Mouse (Mus musculus): Measurements from ENCODE around the gene Gm5129. TPM values are rescaled to one million over a fixed set of nuclear protein-coding genes. Genes with fewer than 3 reads are reported as not detected.
"Not testable (repeated sequence)": the region's sequence is repeated elsewhere in the genome, so short reads cannot be mapped to it uniquely, and the experiment has no call there.

Gene Gm5129
- polyA plus RNA-seq, 1 experiment from 2014 or later: not detected

DNA sequence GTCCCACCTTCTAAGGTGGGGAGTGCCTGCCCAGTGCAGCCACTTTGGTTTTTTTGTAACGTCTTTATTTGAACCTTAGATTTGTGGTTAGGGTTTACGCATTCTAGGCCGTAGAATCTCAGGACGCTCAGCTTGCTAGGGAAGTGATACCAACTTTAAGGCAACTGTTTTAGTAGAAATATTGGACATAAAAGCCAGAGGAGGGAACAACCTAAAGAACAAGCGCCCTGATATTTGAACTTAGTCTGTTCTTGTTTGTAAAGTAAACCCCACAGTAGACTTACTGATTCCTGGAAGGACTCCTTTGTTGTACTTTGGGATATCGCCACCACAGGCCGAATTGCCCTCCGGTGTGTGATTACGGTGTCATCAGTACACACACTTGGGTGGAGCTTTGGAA is 1.2 kb upstream of the Gm5129 start:
- Histone ChIP-seq H3K9me3 (ENCODE audit: control insufficient read depth, low read length) (no peaks in the 10 kb centered on the region), H3K9ac (ENCODE audit: low read depth, low read length) (peak overlapping the region; percentile 74), H3K4me1 (replicated peaks; ENCODE audit: control insufficient read depth, insufficient read depth, low read length) (no peaks in the 10 kb centered on the region), H3K4me2 (replicated peaks; ENCODE audit: low read depth, low read length) (peak overlapping the region; percentile 83), H3K36me3 (ENCODE audit: control insufficient read depth, insufficient read depth, low read length) (no peaks in the 10 kb centered on the region), H3K27me3 (ENCODE audit: control insufficient read depth, insufficient read depth, low read length) (no peaks in the 10 kb centered on the region), H3K4me3 (ENCODE audit: low read depth, low read length) (peak overlapping the region; percentile 98), H3K27ac (ENCODE audit: low read depth, low read length) (no peak overlapping the region)
- WGBS: 63% methylated on average over 9 of the region's 9 CpGs
- DNase-seq (ENCODE audit: low spot score): peak; percentile 3
- no peak for ATAC-seq (ENCODE audit: low FRiP score)

DNA sequence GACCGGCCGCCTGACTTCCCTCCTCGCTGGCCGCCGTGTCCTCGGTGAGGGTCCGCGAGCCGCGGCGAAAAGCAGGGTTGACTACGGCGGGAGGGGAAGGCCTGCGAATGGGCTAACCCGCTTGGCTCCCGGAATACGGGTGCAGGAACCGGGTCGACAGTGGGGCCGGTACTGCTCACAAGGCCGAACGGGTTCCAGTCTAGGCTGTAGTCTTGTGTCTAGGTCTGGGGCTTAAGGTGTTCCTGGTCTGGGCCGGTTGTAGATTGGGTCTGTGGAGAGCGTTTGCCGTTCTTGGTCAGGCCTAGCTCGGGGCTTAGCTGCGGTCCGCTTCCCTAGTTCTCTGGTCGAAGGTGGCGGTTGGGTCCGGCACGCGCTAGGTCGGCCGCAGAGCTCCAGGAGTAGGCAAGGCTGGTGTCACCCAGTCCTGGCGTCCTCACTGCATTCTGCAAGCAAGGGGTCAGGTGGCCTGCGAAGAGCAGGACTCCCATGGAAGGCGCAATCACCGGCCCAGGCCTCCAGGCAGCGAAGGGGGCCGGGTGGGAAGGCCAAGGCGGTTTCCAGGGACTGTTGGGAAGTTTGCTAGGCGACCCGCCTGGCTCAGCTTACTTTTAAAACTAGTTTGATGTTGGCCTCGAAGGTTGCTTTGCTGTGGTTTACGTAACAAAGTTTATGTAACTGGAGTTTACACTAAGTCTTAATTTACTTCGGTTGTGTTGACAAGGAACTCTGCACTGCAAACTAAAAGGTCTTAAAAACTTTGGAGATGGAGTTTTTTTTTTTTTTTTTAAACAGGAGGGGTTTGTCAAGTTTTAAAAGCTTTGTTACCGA is 551 bp upstream of the Gm5129 start:
- WGBS: 2% methylated on average over 28 of the region's 48 CpGs
- DNase-seq (ENCODE audit: low spot score): peak; percentile 71

DNA sequence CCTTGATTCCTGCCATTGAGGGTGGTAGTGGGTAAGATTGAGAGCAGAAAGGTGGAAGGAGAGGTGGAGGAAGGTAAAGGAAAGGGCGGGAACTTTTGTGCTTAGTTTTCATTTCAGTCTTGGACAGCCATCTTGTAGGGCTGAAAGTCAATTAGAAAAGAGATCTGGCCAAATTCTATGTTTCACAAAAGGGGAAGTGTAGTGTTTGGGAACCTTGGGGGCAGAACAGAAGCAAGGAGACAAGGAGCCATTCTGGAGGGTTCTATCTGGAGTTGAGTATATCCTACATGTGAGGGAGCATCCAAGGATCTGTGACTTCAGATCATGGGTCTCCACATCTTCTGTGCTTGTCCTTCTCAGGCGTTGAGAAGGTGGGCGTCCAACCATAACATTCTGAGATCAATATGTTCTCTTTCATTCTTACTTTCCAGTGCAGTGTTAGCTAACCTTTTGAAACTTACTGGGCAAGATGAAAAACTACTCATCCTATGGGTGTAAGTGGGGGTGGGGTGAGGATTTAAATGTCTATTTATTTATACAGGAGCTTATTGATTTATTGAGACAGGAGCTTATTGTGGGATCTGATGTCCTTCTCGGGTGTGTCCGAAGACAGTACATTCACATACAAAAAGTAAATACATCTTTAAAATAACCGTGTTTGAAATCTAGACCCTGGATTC is 765 bp downstream of the Gm5129 start:
- H3K4me2 ChIP-seq (replicated peaks; ENCODE audit: low read depth, low read length): peak overlapping the region; percentile 83
- no peak for ATAC-seq (ENCODE audit: low FRiP score)
- 55% methylated on average over 6 of the region's 6 CpGs for WGBS

More for the DNA sequence above, 551 bp upstream of the Gm5129 start:
- Histone ChIP-seq H3K4me1 (replicated peaks; ENCODE audit: control insufficient read depth, insufficient read depth, low read length) (no peaks in the 10 kb centered on the region), H3K27me3 (ENCODE audit: control insufficient read depth, insufficient read depth, low read length) (no peaks in the 10 kb centered on the region), H3K36me3 (ENCODE audit: control insufficient read depth, insufficient read depth, low read length) (no peaks in the 10 kb centered on the region), H3K27ac (ENCODE audit: low read depth, low read length) (peak overlapping the region; percentile 94), H3K4me3 (ENCODE audit: low read depth, low read length) (peak overlapping the region; percentile 98), H3K4me2 (replicated peaks; ENCODE audit: low read depth, low read length) (peak overlapping the region; percentile 83), H3K9me3 (ENCODE audit: control insufficient read depth, low read length) (no peaks in the 10 kb centered on the region), H3K9ac (ENCODE audit: low read depth, low read length) (peak overlapping the region; percentile 74)
- ATAC-seq (ENCODE audit: low FRiP score): no peak; the same call in 1 of the 2 replicates

DNA sequence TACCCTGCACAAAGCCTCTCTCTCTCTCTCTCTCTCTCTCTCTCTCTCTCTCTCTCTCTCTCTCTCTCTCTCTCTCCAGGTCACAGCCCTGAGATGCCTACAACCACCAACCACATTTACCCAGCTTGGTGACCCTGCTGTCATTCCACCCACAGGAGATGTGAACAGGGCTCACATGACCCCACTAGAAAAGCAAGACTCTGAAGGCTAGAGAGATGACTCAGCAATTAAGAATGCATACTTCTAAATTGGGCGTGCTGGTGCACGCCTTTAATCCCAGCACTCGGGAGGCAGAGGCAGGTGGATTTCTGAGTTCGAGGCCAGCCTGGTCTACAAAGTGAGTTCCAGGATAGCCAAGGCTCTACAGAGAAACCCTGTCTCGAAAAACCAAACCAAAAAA is 9.7 kb downstream of the Gm5129 start:
- not testable (repeated sequence) for ATAC-seq (ENCODE audit: low FRiP score); H3K9ac ChIP-seq (ENCODE audit: low read depth, low read length); DNase-seq (ENCODE audit: low spot score); H3K4me1 ChIP-seq (replicated peaks; ENCODE audit: control insufficient read depth, insufficient read depth, low read length); H3K4me3 ChIP-seq (ENCODE audit: low read depth, low read length); H3K9me3 ChIP-seq (ENCODE audit: control insufficient read depth, low read length); H3K27me3 ChIP-seq (ENCODE audit: control insufficient read depth, insufficient read depth, low read length); H3K4me2 ChIP-seq (replicated peaks; ENCODE audit: low read depth, low read length); H3K36me3 ChIP-seq (ENCODE audit: control insufficient read depth, insufficient read depth, low read length); H3K27ac ChIP-seq (ENCODE audit: low read depth, low read length)
- 83% methylated on average over 5 of the region's 5 CpGs for whole genome bisulfite sequencing

More for the DNA sequence above, 765 bp downstream of the Gm5129 start:
- no peaks in the 10 kb centered on the region for H3K9me3 ChIP-seq (ENCODE audit: control insufficient read depth, low read length)
- H3K27me3 ChIP-seq (ENCODE audit: control insufficient read depth, insufficient read depth, low read length): no peaks in the 10 kb centered on the region
- H3K27ac ChIP-seq (ENCODE audit: low read depth, low read length): peak overlapping the region; percentile 94
- H3K4me1 ChIP-seq (replicated peaks; ENCODE audit: control insufficient read depth, insufficient read depth, low read length): no peaks in the 10 kb centered on the region
- H3K36me3 ChIP-seq (ENCODE audit: control insufficient read depth, insufficient read depth, low read length): no peaks in the 10 kb centered on the region
- peak overlapping the region; percentile 74 for H3K9ac ChIP-seq (ENCODE audit: low read depth, low read length)
- peak overlapping the region; percentile 98 for H3K4me3 ChIP-seq (ENCODE audit: low read depth, low read length)
- DNase-seq (ENCODE audit: low spot score): peak; percentile 2

DNA sequence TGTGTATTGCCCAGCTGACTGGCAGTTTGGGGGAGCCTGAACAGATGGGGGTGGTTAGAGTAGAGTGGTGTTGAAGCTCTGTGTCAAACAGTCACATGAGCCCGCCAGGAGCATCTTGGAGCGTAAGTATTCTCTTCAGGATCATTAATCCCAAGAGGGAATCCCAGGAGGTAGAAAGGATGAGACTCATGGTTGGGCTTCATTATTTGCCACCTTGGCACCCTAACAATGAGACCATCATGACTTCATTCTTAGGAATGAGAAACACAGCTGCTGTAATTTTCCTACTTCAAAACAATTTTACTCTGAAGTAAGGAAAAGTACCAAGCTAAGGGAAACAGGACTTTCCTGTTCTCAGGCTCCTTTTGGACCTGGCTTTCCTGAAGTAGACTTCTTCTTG is 10.4 kb downstream of the Gm5129 start:
- no peak overlapping the region for H3K4me3 ChIP-seq (ENCODE audit: low read depth, low read length)
- H3K9me3 ChIP-seq (ENCODE audit: control insufficient read depth, low read length): no peaks in the 10 kb centered on the region
- no peak overlapping the region for H3K9ac ChIP-seq (ENCODE audit: low read depth, low read length)
- H3K4me1 ChIP-seq (replicated peaks; ENCODE audit: control insufficient read depth, insufficient read depth, low read length): no peaks in the 10 kb centered on the region
- H3K36me3 ChIP-seq (ENCODE audit: control insufficient read depth, insufficient read depth, low read length): no peaks in the 10 kb centered on the region
- H3K4me2 ChIP-seq (replicated peaks; ENCODE audit: low read depth, low read length): no peak overlapping the region
- whole genome bisulfite sequencing: 90% methylated on average over 2 of the region's 2 CpGs
- no peak overlapping the region for H3K27ac ChIP-seq (ENCODE audit: low read depth, low read length)
- ATAC-seq (ENCODE audit: low FRiP score) (no peak), DNase-seq (ENCODE audit: low spot score) (no peak)
- no peaks in the 10 kb centered on the region for H3K27me3 ChIP-seq (ENCODE audit: control insufficient read depth, insufficient read depth, low read length)

DNA sequence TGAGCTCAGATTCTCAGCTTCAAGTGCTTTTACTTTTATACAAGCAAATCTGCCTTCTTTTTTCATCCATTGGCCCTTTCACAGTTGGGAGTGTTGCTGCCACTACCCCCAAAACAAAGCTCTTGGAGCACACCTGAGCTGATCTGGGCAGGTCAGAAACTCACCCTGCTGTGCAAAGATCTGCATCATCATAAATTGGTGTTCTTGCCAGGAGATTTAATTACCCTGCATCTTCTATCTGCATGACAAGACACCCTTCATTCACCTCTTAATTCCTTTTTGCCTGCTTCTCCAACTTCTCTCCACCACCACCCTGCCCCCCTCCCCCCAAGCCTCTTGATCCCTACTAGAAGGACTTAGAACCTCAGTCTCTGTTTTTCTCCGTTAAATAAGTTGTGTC is 14.6 kb downstream of the Gm5129 start:
- Histone ChIP-seq H3K4me1 (replicated peaks; ENCODE audit: control insufficient read depth, insufficient read depth, low read length) (no peaks in the 10 kb centered on the region), H3K9ac (ENCODE audit: low read depth, low read length) (no peak overlapping the region), H3K4me2 (replicated peaks; ENCODE audit: low read depth, low read length) (no peak overlapping the region), H3K27ac (ENCODE audit: low read depth, low read length) (no peak overlapping the region), H3K36me3 (ENCODE audit: control insufficient read depth, insufficient read depth, low read length) (no peaks in the 10 kb centered on the region), H3K9me3 (ENCODE audit: control insufficient read depth, low read length) (no peaks in the 10 kb centered on the region), H3K4me3 (ENCODE audit: low read depth, low read length) (no peak overlapping the region), H3K27me3 (ENCODE audit: control insufficient read depth, insufficient read depth, low read length) (no peaks in the 10 kb centered on the region)
- 24% methylated on average over 1 of the region's 1 CpGs for WGBS
- ATAC-seq (ENCODE audit: low FRiP score): no peak
- DNase-seq (ENCODE audit: low spot score): no peak

DNA sequence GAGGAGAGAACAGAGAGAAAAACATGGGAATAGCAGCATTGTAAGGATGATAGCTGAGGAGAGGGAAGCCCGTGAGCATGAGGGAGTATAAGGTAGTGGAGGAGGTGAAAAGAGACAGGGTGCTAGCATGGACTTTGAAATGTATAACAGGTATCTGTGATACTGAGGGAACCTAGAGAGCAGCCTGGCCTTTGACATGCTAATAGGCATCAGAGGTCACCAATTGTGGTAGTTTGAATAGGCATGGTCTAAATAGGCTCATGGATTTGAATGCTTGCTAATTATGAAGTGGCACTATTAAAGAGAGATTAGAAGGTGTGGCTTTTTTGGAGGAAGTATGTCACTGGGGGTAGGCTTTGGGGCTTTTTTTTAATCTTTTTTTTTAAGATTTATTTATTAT is 22.8 kb downstream of the Gm5129 start:
- H3K4me3 ChIP-seq (ENCODE audit: low read depth, low read length): no peak overlapping the region
- no peak overlapping the region for H3K27ac ChIP-seq (ENCODE audit: low read depth, low read length)
- no peaks in the 10 kb centered on the region for H3K27me3 ChIP-seq (ENCODE audit: control insufficient read depth, insufficient read depth, low read length)
- WGBS: 60% methylated on average over 1 of the region's 1 CpGs
- no peak overlapping the region for H3K4me2 ChIP-seq (replicated peaks; ENCODE audit: low read depth, low read length)
- no peak overlapping the region for H3K9ac ChIP-seq (ENCODE audit: low read depth, low read length)
- H3K4me1 ChIP-seq (replicated peaks; ENCODE audit: control insufficient read depth, insufficient read depth, low read length): no peaks in the 10 kb centered on the region
- H3K36me3 ChIP-seq (ENCODE audit: control insufficient read depth, insufficient read depth, low read length): no peaks in the 10 kb centered on the region
- ATAC-seq (ENCODE audit: low FRiP score) (no peak), DNase-seq (ENCODE audit: low spot score) (no peak)
- H3K9me3 ChIP-seq (ENCODE audit: control insufficient read depth, low read length): no peaks in the 10 kb centered on the region

DNA sequence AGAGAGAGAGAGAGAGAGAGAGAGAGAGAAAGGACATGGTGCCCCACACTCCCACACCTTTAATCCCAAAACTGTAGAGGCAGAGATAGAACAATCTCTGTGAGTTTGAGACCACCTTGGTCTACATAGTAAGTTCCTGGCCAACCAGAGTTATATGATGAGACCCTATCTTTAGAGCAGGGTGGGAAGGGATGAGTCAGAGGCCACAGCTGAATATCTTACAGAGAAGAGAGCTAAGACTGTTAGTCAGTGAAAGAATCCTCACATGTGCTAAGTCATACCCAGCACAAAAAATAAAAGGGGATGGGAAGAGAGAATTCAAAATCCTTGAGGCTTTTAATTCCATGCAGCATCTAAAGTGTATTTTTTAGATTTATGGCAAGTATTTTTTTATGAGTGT is 24.1 kb downstream of the Gm5129 start:
- H3K4me1 ChIP-seq (replicated peaks; ENCODE audit: control insufficient read depth, insufficient read depth, low read length): no peaks in the 10 kb centered on the region
- no peak overlapping the region for H3K27ac ChIP-seq (ENCODE audit: low read depth, low read length)
- no peak overlapping the region for H3K4me2 ChIP-seq (replicated peaks; ENCODE audit: low read depth, low read length)
- H3K36me3 ChIP-seq (ENCODE audit: control insufficient read depth, insufficient read depth, low read length): no peaks in the 10 kb centered on the region
- H3K9me3 ChIP-seq (ENCODE audit: control insufficient read depth, low read length): no peaks in the 10 kb centered on the region
- H3K9ac ChIP-seq (ENCODE audit: low read depth, low read length): no peak overlapping the region
- no peaks in the 10 kb centered on the region for H3K27me3 ChIP-seq (ENCODE audit: control insufficient read depth, insufficient read depth, low read length)
- ATAC-seq (ENCODE audit: low FRiP score): no peak
- no peak overlapping the region for H3K4me3 ChIP-seq (ENCODE audit: low read depth, low read length)
- DNase-seq (ENCODE audit: low spot score): no peak

DNA sequence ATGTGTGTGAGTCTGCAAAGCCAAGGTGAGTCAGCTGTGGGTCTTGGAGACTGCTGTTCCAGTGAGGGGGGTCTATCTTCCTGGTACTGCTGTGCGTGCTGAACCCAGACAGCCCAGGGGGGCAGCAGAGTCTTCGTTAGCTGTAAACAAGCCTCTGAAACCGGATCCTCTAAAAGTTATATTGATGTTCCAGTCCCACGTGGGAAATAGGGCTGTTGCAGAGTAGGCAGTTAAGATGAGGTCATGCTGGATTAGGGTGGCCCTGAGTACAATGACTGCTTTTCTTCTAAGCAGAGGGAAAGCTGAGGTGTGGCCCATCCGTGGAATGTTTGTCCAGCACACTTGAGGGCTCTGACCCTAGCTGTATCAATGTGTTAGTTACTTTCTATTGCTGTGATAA is 27.5 kb downstream of the Gm5129 start:
- H3K4me2 ChIP-seq (replicated peaks; ENCODE audit: low read depth, low read length): no peak overlapping the region
- no peak overlapping the region for H3K27ac ChIP-seq (ENCODE audit: low read depth, low read length)
- no peaks in the 10 kb centered on the region for H3K27me3 ChIP-seq (ENCODE audit: control insufficient read depth, insufficient read depth, low read length)
- WGBS: 32% methylated on average over 5 of the region's 5 CpGs
- no peaks in the 10 kb centered on the region for H3K36me3 ChIP-seq (ENCODE audit: control insufficient read depth, insufficient read depth, low read length)
- no peak overlapping the region for H3K9ac ChIP-seq (ENCODE audit: low read depth, low read length)
- H3K9me3 ChIP-seq (ENCODE audit: control insufficient read depth, low read length): no peaks in the 10 kb centered on the region
- H3K4me1 ChIP-seq (replicated peaks; ENCODE audit: control insufficient read depth, insufficient read depth, low read length): no peaks in the 10 kb centered on the region
- no peak overlapping the region for H3K4me3 ChIP-seq (ENCODE audit: low read depth, low read length)
- ATAC-seq (ENCODE audit: low FRiP score): no peak
- DNase-seq (ENCODE audit: low spot score): no peak
